Mouse (Mus musculus) heart, postnatal 36 days (tissue): Measurements from ENCODE around the gene Sfxn5. TPM values are rescaled to one million over a fixed set of nuclear protein-coding genes. Genes with fewer than 3 reads are reported as not detected.

Experiments
- DNase-seq, 2 experiments: peaks; one replicate each; pipeline ENCODE4 v3.0.0; 2021 to 2022
- intact Hi-C: fragments of 180-260 bp; cut with DNase I; formaldehyde crosslinking; loops from one replicate; pipeline ENCODE4 v1.15.1; 2025
- microRNA-seq, 2 experiments: library from miRNA; unstranded; fragments of <30 nt; microRNA quantifications; one replicate each; pipeline ENCODE4 v1.2.0; 2021; ENCODE audit warnings: borderline number of aligned reads in 2 of 2
- total RNA-seq, 2 experiments: library from RNA; stranded (reverse); gene quantifications; 2 replicates each; pipeline ENCODE4 v1.2.3; 2021

Sfxn5 gene
- total RNA-seq, 2 experiments from 2014 or later: 3.4 to 4.1 TPM

- no peak for DNase-seq
- intact Hi-C loops: no loop called here
Observed at GRCm38 (mm10) chr6:85165440-85165921, 167.7 kb downstream of the Sfxn5 start.

Small RNA genes lying within 50 kb of the gene (microRNA-seq; reads per million reads assigned to microRNA genes)
- 0 reads per million in 2 experiments for gene Mir705

Other genes starting within 250 kb of the Sfxn5 start
- gene Spr, start 195.7 kb downstream of the Sfxn5 start, total RNA-seq: 10 to 100 TPM; 82.3 to 83.8 TPM
- gene Emx1, start 146.0 kb downstream of the Sfxn5 start, total RNA-seq: not detected
- 10 to 100 TPM; 65.0 to 67.0 TPM for gene Rab11fip5, start 41.2 kb upstream of the Sfxn5 start, total RNA-seq
- not detected for gene Noto, start 90.5 kb upstream of the Sfxn5 start, total RNA-seq
- 1 to 10 TPM; 7.8 to 9.2 TPM for gene Smyd5, start 98.6 kb upstream of the Sfxn5 start, total RNA-seq
- 100 to 1,000 TPM; 151 TPM for gene Cct7, start 118.1 kb upstream of the Sfxn5 start, total RNA-seq
- gene Pradc1, start 118.5 kb upstream of the Sfxn5 start, total RNA-seq: 10 to 100 TPM; 10.7 to 14.7 TPM
- gene Fbxo41, start 169.6 kb upstream of the Sfxn5 start, total RNA-seq: not detected
- not detected for gene Egr4, start 180.2 kb upstream of the Sfxn5 start, total RNA-seq